Mouse (Mus musculus) kidney, postnatal 0 days (tissue): ENCODE measurements at regions not wholly inside any gene's neighbourhood (a gene's known extent, or its start where the extent isn't known, plus 50 kb on each side); places are given as distances from the start of the nearest gene placed in this dataset.

Experiments used
- ATAC-seq: fragments of 200-750 bp; cut with Nextera tagmentation; replicated peaks from 2 replicates; pipeline ENCODE4 v1.8.0; 2017; ENCODE audit warnings: low read depth, moderate number of reproducible peaks, moderate TSS enrichment, moderate library complexity; ENCODE audit not compliant: low FRiP score
- DNase-seq: peaks from one replicate; pipeline ENCODE4 v3.0.0-alpha.2; 2016; ENCODE audit warnings: low spot score
- H3K27ac ChIP-seq: fragments of 300-500 bp; sonication (generic); 2 replicates; pipeline ENCODE4 v1.5.1; 2014; ENCODE audit warnings: mild to moderate bottlenecking
- H3K27me3 ChIP-seq: fragments of 300-500 bp; sonication (generic); 2 replicates; pipeline ENCODE4 v1.6.1; 2014; ENCODE audit warnings: low read length, mixed read lengths; ENCODE audit not compliant: insufficient read depth
- H3K36me3 ChIP-seq: fragments of 300-500 bp; sonication (generic); 2 replicates; pipeline ENCODE4 v1.6.1; 2014; ENCODE audit warnings: low read length, mixed read lengths; ENCODE audit not compliant: insufficient read depth
- H3K4me1 ChIP-seq: fragments of 300-500 bp; sonication (generic); replicated peaks from 2 replicates; pipeline ENCODE4 v1.6.1; 2014; ENCODE audit warnings: antibody characterized with exemption, low read length, mixed read lengths; ENCODE audit not compliant: insufficient read depth
- H3K4me2 ChIP-seq: fragments of 300-500 bp; sonication (generic); 2 replicates; pipeline ENCODE4 v1.6.1; 2014; ENCODE audit warnings: mild to moderate bottlenecking, low read length, moderate library complexity, mixed read lengths
- H3K4me3 ChIP-seq: fragments of 300-500 bp; sonication (generic); replicated peaks from 2 replicates; pipeline ENCODE4 v1.5.1; 2014; ENCODE audit warnings: low read depth, low read length
- H3K9ac ChIP-seq: fragments of 300-500 bp; sonication (generic); 2 replicates; pipeline ENCODE4 v1.6.1; 2014; ENCODE audit warnings: low read depth, low read length
- H3K9me3 ChIP-seq: fragments of 300-500 bp; sonication (generic); replicated peaks from 2 replicates; pipeline ENCODE4 v1.6.1; 2016; ENCODE audit warnings: low read length, inconsistent platforms, mixed read lengths
- CTCF ChIP-seq: IDR thresholded peaks from 2 replicates; pipeline ENCODE4 v1.5.1; 2016; ENCODE audit warnings: antibody characterized with exemption, low read depth, mild to moderate bottlenecking, moderate library complexity
- WGBS: fragments of 180-500 bp; shearing (Covaris S2); extraction: QIAGEN DNeasy Blood & Tissue Kit; methylation state at CpG from one replicate; pipeline ENCODE4 v1.1.7; 2014; 5-methylcytosine and 5-hydroxymethylcytosine counted together

GRCm38 (mm10) chr12:7094582-7094981 lies 882.9 kb upstream of the Apob start:
- Histone ChIP-seq H3K4me1 (no peaks in the 10 kb centered on the region), H3K9me3 (no peaks in the 10 kb centered on the region), H3K4me2 (no peak overlapping the region), H3K27ac (no peak overlapping the region), H3K36me3 (no peaks in the 10 kb centered on the region), H3K4me3 (no peak overlapping the region), H3K27me3 (no peaks in the 10 kb centered on the region), H3K9ac (no peak overlapping the region)
- WGBS, result 72% methylated on average over 4 of the region's 4 CpGs
- TF ChIP-seq CTCF, result no peak
- ATAC-seq (no peak), DNase-seq (no peak)

DNA sequence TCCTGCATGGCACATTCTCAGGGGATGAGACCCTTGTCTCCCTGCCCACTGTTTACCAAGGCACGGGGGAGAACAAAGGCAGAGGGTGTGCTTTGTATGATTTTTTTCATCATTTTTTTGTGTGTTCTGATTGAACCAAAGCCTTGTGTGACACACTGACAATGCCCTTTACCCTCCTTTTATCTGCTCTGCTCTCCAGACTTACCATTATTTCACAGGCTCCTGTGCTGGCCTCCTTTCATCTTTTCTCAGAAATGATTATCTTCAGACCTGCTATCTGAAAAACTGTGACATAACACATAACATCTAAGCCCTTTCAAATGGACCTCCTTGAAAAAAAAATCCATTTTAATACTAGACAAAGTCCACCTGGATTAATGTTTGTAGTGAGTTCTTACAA lies 882.0 kb upstream of the Apob start:
- no peak for DNase-seq
- Histone ChIP-seq H3K36me3 (no peaks in the 10 kb centered on the region), H3K4me3 (no peak overlapping the region), H3K27me3 (no peaks in the 10 kb centered on the region), H3K4me1 (no peaks in the 10 kb centered on the region), H3K4me2 (no peak overlapping the region), H3K9me3 (no peaks in the 10 kb centered on the region), H3K9ac (no peak overlapping the region), H3K27ac (no peak overlapping the region)
- no peak for TF ChIP-seq CTCF
- no peak for ATAC-seq
- WGBS, result 80% methylated on average over 1 of the region's 1 CpGs

DNA sequence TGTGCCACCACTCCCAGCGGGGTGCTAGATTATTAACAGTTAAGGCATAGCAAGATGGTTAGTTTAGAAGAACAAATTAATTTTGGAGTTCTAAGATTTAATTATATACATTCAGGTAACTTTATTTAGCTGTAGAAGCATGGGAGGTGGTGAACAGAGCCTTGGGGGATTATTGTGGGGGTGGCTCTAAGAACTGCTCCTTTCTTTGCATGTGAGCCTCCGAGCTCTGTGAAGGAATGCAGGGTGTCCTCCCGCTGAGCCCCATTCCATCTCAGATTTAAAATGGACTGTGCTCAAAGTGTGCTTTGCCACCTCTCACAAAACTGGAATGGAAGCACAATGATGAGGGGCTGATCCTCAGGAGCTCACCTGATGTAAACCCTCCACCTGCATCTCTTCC lies 881.2 kb upstream of the Apob start:
- Histone ChIP-seq H3K4me2 (no peak overlapping the region), H3K27me3 (no peaks in the 10 kb centered on the region), H3K9ac (no peak overlapping the region), H3K4me3 (no peak overlapping the region), H3K9me3 (no peaks in the 10 kb centered on the region), H3K4me1 (no peaks in the 10 kb centered on the region), H3K36me3 (no peaks in the 10 kb centered on the region), H3K27ac (no peak overlapping the region)
- no peak for TF ChIP-seq CTCF
- no peak for ATAC-seq
- no peak for DNase-seq
- 87% methylated on average over 3 of the region's 3 CpGs for WGBS

DNA sequence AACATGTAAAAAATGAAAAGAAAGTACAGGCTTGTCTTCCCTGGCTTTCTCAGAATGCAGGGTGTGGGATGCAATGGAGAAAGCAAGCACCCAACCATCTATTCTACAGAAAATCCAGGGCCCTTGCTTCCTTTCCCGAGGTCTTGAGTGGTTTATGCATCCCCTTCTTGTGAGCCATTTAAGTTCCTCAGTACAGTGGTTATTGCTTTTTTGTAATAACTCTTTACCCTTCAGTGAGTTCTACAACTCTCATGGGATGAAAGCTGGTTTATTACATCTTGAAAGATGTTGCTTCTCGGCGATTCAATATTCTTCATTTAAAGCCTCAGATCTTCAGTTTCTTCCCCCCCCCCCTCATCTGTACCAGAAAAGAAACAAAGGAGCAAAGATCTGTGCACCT lies 838.4 kb upstream of the Apob start:
- H3K27ac ChIP-seq, result no peak overlapping the region
- no peak for DNase-seq
- no peaks in the 10 kb centered on the region for H3K27me3 ChIP-seq
- TF ChIP-seq CTCF, result no peak
- H3K4me1 ChIP-seq, result no peaks in the 10 kb centered on the region
- no peak overlapping the region for H3K9ac ChIP-seq
- H3K4me2 ChIP-seq, result no peak overlapping the region
- ATAC-seq, result no peak
- H3K4me3 ChIP-seq, result no peak overlapping the region
- no peaks in the 10 kb centered on the region for H3K36me3 ChIP-seq
- no peaks in the 10 kb centered on the region for H3K9me3 ChIP-seq
- 63% methylated on average over 3 of the region's 3 CpGs for WGBS
